Mouse (Mus musculus) spleen, adult 2 months (tissue): ENCODE results near the gene Ears2.

ENCODE experiments used
- CTCF ChIP-seq: fragments of 200-500 bp; IDR thresholded peaks from 2 replicates; pipeline ENCODE4 v1.5.1; 2011; ENCODE audit warnings: mild to moderate bottlenecking, inconsistent platforms; ENCODE audit not compliant: insufficient read depth, insufficient read length, insufficient replicate concordance; ENCODE audit errors: extremely low read depth
- POLR2A ChIP-seq: fragments of 200-500 bp; IDR thresholded peaks from 2 replicates; pipeline ENCODE4 v1.6.1; 2011; ENCODE audit warnings: low read depth, low read length, inconsistent platforms

DNA sequence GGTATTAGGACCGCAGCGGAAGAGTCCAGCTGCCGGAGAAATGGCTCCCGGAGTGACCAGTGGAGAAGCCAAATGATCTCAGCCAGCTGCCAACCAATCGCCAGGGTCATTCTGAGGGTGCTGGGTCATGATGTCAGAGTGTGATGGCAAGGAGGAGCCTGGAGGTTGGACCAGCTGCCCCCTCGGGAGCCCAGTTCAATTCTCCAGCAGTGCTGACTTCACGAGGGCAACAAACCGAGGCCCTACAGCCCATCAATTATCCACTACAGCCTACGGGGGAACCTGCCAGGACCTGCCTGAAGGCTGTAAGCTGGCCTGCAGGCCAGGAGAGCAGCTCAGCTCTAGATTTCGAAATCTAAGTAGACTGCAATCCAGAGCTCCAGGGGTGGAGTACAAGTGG is 51.3 kb downstream of the Ears2 start:
- no peak for TF ChIP-seq CTCF
- no peak for TF ChIP-seq POLR2A
